Mouse (Mus musculus) neutrophil, adult 5-6 weeks (primary cell): ENCODE data around the gene Sez6l. TPM values are rescaled to one million over a fixed set of nuclear protein-coding genes. Genes with fewer than 3 reads are reported as not detected.

Source experiments
- ATAC-seq: fragments of 151-379, 151-347 bp; 2 replicates; pipeline ENCODE4 v1.8.0; 2017; ENCODE audit warnings: mild to moderate bottlenecking, moderate TSS enrichment; ENCODE audit not compliant: insufficient number of reproducible peaks, poor library complexity, low FRiP score, severe bottlenecking; ENCODE audit errors: extremely low read depth
- total RNA-seq: library from RNA; stranded (forward); fragments of 200-1000 nt; gene quantifications from 2 replicates; pipeline ENCODE4 v1.2.3, GENCODE M21; 2017

Sez6l gene
- total RNA-seq: not detected in 2 replicates

GRCm38 (mm10) chr5:112576993-112577670, at the start of gene Sez6l:
Gene Sez6l, minus strand, starts transcription at chr5:112577185.
- ATAC-seq: no peak

GRCm38 (mm10) chr5:112625555-112626160, 48.7 kb upstream of the Sez6l start:
- no peak for ATAC-seq

- ATAC-seq: no peak
These were observed 46.0 kb upstream of the Sez6l start for GRCm38 (mm10) chr5:112622946-112623345.

- ATAC-seq: no peak
These were observed 43.3 kb upstream of the Sez6l start for GRCm38 (mm10) chr5:112620256-112620655.

- no peak for ATAC-seq
These were observed 42.4 kb upstream of the Sez6l start for GRCm38 (mm10) chr5:112619344-112619743.

GRCm38 (mm10) chr5:112617602-112618247, 40.7 kb upstream of the Sez6l start:
- no peak for ATAC-seq

GRCm38 (mm10) chr5:112615946-112616617, 39.1 kb upstream of the Sez6l start:
- no peak for ATAC-seq

GRCm38 (mm10) chr5:112607867-112608516, 31.0 kb upstream of the Sez6l start:
- ATAC-seq: no peak

GRCm38 (mm10) chr5:112607119-112607518, 30.1 kb upstream of the Sez6l start:
- no peak for ATAC-seq

- ATAC-seq: no peak
These were observed 28.4 kb upstream of the Sez6l start for GRCm38 (mm10) chr5:112605371-112605770.

GRCm38 (mm10) chr5:112604251-112604650, 27.3 kb upstream of the Sez6l start:
- no peak for ATAC-seq

GRCm38 (mm10) chr5:112603594-112603993, 26.6 kb upstream of the Sez6l start:
- no peak for ATAC-seq

- no peak for ATAC-seq
These were observed 23.4 kb upstream of the Sez6l start for GRCm38 (mm10) chr5:112600309-112600939.

- no peak for ATAC-seq
These were observed 22.7 kb upstream of the Sez6l start for GRCm38 (mm10) chr5:112599538-112600308.

GRCm38 (mm10) chr5:112597876-112598275, 20.9 kb upstream of the Sez6l start:
- no peak for ATAC-seq

- ATAC-seq: no peak
These were observed 20.3 kb upstream of the Sez6l start for GRCm38 (mm10) chr5:112597307-112597706.

GRCm38 (mm10) chr5:112596729-112597128, 19.7 kb upstream of the Sez6l start:
- no peak for ATAC-seq
